Mouse (Mus musculus) neural tube, postnatal 0 days (tissue): Measurements from ENCODE around the gene Rassf3. TPM values are rescaled to one million over a fixed set of nuclear protein-coding genes. Genes with fewer than 3 reads are reported as not detected.

Source experiments
- polyA plus RNA-seq: library from polyadenylated mRNA; unstranded; fragments of >200 nt; fragmentation: Nextera tagmentation; extraction: Ambion mirVana; gene quantifications from 2 replicates; pipeline ENCODE4 v1.2.1, GENCODE M21; 2015

The Rassf3 gene
- polyA plus RNA-seq, result 4.3 and 5.3 TPM in 2 replicates

DNA sequence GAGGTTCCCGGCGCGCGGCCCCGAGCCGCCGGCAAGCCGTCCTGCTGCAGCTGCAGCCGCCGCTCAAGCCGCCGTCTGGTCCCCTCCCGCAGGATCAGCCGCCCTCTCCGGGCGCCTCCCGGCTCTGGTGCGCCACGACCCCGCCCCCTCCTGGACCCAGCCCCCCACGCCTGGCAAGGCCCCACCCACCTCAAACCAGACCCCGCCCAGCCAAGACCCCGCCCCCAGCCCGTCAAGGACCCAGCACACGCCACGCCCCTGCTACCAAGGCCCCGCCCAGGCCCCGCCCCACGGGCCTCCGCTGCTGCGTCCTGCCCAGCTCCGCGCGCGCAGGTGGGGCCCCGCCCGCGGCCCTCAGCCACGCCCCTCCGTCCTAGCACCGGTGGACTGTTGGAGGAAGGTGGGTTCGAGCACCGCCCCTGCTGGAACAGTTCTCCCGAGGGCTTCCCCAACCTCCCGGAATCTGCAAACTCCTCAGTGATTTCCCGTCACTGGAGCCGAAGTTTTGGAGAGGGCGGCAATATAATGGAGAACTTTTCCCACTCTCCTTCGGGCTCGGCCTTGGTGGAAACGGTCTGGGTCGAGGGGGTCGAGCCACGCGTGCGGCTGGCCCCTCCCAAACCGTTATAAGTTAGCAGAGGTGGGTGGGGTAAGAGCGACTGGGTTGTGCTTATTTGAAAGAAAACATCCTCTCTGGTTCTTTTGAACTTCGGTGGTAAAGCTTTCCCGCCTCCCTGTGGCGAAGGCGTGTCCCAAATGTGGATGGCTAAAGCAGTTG lies at the start of gene Rassf3:
Gene Rassf3, minus strand, starts transcription at position 158 of the 778 bp plus-strand sequence.

DNA sequence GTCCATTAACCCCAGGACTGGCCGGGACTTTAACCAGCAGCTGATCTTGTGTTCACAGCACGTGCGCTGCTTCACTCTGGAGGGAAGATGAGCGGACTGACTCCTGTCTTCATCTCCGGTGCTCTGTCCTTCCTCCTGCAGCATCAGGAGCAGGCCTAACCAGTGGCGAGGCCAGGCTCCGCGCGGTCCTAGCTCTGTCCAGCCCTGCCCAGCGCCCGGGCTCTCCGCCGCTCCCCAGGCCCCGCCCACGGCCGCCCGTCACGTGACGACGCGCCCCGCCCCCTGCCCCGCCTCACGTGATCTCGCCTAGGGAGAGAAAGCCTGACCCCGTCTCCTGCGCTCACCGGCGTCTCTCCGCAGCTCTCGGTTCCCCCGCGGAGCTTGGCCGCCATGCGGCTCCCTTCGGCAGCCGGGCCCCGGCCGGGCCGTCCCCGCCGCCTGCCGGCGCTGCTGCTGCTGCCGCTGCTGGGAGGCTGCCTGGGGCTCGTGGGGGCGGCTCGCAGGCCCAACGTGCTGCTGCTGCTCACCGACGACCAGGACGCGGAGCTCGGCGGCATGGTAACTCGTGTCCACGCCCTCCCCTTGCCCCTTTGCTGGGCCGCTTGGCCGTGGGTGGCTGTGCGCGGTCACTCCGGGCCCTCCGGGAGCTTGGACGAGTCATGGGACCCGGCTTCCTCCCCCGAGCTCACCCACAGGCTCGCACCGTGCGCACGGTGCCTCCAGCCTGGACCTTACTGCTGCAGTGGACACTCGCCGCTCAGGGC lies 111.2 kb downstream of the Rassf3 start, which contains the start of gene Gns:
Gene Gns, plus strand, starts transcription at position 290 of the 764 bp plus-strand sequence.

Other genes starting within 250 kb of the Rassf3 start
- gene Tbc1d30, start 125.1 kb downstream of the Rassf3 start, polyA plus RNA-seq, result 12.6 and 15.4 TPM in 2 replicates
- 40.2 and 41.1 TPM in 2 replicates for gene Gns, start 111.3 kb downstream of the Rassf3 start, polyA plus RNA-seq
- gene Tbk1, start 110.4 kb upstream of the Rassf3 start, polyA plus RNA-seq, result 20.4 and 22.6 TPM in 2 replicates
- 20.2 and 27.5 TPM in 2 replicates for gene Xpot, start 150.0 kb upstream of the Rassf3 start, polyA plus RNA-seq
- 0.27 and 0.31 TPM in 2 replicates for gene D930020B18Rik, start 165.2 kb upstream of the Rassf3 start, polyA plus RNA-seq